Mouse (Mus musculus) frontal cortex, postnatal 36 days (tissue): ENCODE measurements at regions not wholly inside any gene's neighbourhood (a gene's known extent, or its start where the extent isn't known, plus 50 kb on each side); places are given as distances from the start of the nearest gene placed in this dataset.

Source experiments
- DNase-seq, 2 experiments: peaks; one replicate each; pipeline ENCODE4 v3.0.0; 2022; ENCODE audit warnings: low spot score in 2 of 2

- DNase-seq = peak in 1 of 2 experiments; percentile 75
These were observed 317.2 kb downstream of the Klf6 start for GRCm38 (mm10) chr13:6178362-6179070.

GRCm38 (mm10) chr13:6189133-6189532, 327.9 kb downstream of the Klf6 start:
- no peak for DNase-seq

- DNase-seq = peak in 1 of 2 experiments; percentile 12
These were observed 328.3 kb downstream of the Klf6 start for GRCm38 (mm10) chr13:6189566-6189965.

- no peak for DNase-seq
These were observed 330.1 kb downstream of the Klf6 start for GRCm38 (mm10) chr13:6191186-6191914.

- DNase-seq = peak; percentile 52 to 64
These were observed 330.6 kb downstream of the Klf6 start for GRCm38 (mm10) chr13:6191915-6192295.

GRCm38 (mm10) chr13:6196690-6197089, 335.4 kb downstream of the Klf6 start:
- no peak for DNase-seq

GRCm38 (mm10) chr13:6199107-6199506, 337.8 kb downstream of the Klf6 start:
- no peak for DNase-seq

- no peak for DNase-seq
These were observed 340.2 kb downstream of the Klf6 start for GRCm38 (mm10) chr13:6201516-6201915.

GRCm38 (mm10) chr13:6204801-6205200, 343.1 kb upstream of the Pitrm1 start:
- DNase-seq = no peak

- DNase-seq = no peak
These were observed 335.4 kb upstream of the Pitrm1 start for GRCm38 (mm10) chr13:6212550-6212949.

GRCm38 (mm10) chr13:6214189-6214588, 333.8 kb upstream of the Pitrm1 start:
- no peak for DNase-seq

- no peak for DNase-seq
These were observed 321.8 kb upstream of the Pitrm1 start for GRCm38 (mm10) chr13:6226087-6226643.

GRCm38 (mm10) chr13:6228278-6228677, 319.7 kb upstream of the Pitrm1 start:
- no peak for DNase-seq

- no peak for DNase-seq
These were observed 312.6 kb upstream of the Pitrm1 start for GRCm38 (mm10) chr13:6235394-6235793.

- no peak for DNase-seq
These were observed 311.4 kb upstream of the Pitrm1 start for GRCm38 (mm10) chr13:6236503-6236902.

- DNase-seq = no peak
These were observed 310.7 kb upstream of the Pitrm1 start for GRCm38 (mm10) chr13:6237201-6237600.

- no peak for DNase-seq
These were observed 307.1 kb upstream of the Pitrm1 start for GRCm38 (mm10) chr13:6240855-6241254.

- DNase-seq = no peak
These were observed 306.4 kb upstream of the Pitrm1 start for GRCm38 (mm10) chr13:6241472-6242123.

GRCm38 (mm10) chr13:6250106-6250505, 297.8 kb upstream of the Pitrm1 start:
- no peak for DNase-seq

GRCm38 (mm10) chr13:6251025-6251862, 296.7 kb upstream of the Pitrm1 start:
- DNase-seq = no peak

GRCm38 (mm10) chr13:6252100-6252499, 295.8 kb upstream of the Pitrm1 start:
- DNase-seq = no peak

- DNase-seq = no peak
These were observed 292.6 kb upstream of the Pitrm1 start for GRCm38 (mm10) chr13:6255303-6255702.
